Mouse (Mus musculus): Measurements from ENCODE around the gene Gm29609. TPM values are rescaled to one million over a fixed set of nuclear protein-coding genes. Genes with fewer than 3 reads are reported as not detected.
A peak's percentile ranks its signal among the peaks of the same experiment; 100 is the strongest.

The Gm29609 gene
- polyA plus RNA-seq, 1 experiment from 2014 or later: 0.89 TPM

DNA sequence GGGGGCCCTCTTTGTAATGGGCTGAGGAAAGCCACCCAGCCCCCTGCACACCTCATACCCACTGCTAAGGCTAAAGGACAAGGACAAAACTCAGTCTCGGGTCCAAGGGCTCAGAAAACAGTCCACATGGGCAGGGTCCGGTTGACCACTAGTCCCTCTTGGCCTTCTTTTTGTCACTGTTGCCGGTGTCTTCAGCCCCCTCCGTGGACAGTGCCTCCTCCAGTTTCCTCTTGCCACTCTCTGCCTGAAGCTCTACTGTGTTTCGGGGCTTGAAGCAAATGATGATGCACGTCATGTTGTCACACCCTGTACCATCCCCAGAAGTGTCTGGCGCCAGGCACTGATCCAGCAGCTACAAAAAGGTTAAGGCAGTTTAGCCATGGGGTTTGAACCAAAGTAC lies 23.2 kb upstream of the Gm29609 start:
- Histone ChIP-seq H3K27me3 (ENCODE audit: insufficient read depth, poor library complexity, severe bottlenecking) (no peaks in the 10 kb centered on the region), H3K27ac (peak overlapping the region; percentile 97), H3K4me3 (peak overlapping the region; percentile 83), H3K4me1 (replicated peaks) (peaks cover 24% of the 10 kb centered on the region), H3K9me3 (peaks cover 5% of the 10 kb centered on the region), H3K36me3 (peaks cover 84% of the 10 kb centered on the region)
- no peak for DNase-seq (ENCODE audit: low spot score)
- whole genome bisulfite sequencing: 88% methylated on average over 7 of the region's 7 CpGs

DNA sequence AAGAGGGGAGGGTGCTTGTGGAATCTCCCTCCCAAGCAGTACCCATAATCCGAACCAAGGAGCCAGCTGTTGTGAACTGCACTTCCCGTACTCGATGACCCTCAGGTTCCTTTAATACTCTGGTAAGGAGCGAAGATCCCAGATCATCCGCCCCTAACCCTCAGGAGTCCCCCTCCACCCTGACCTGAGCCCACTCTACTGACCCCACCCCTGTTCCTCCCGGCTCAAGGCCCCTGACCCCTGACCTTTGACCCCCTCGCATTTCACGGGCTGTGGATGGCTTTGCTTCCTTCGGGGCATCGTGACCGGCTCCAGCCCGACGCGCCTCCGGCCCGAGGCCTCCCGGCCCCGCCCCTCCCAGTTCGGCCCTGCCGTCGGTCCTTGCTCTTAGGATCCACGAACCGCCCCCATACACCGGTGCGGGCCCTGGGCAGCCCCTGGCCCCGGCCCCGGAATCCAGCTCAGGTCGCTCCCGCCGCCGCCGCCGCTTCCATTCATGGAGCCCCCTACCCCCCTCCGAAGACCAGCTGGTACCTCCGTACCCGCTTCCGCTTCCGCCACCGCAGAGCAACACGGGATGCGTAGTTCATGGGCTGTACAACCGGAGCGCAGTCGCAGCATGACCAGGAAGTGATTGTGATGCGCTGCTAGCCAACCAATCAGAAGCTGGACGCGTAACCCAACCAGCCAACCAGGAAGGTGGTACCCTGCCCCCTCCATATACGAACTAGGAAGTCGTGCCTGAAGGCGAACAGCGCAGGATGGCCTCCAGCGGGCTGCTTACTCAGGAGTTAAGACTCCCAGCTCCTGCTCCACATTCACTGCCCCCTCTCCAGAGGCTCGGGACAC lies 22.3 kb upstream of the Gm29609 start, which contains the start of gene Zfp513:
Gene Zfp513 (minus strand): TSS at position 562 of the 849 bp plus-strand sequence.
- peaks cover 24% of the 10 kb centered on the region for H3K4me1 ChIP-seq (replicated peaks)
- H3K27me3 ChIP-seq (ENCODE audit: insufficient read depth, poor library complexity, severe bottlenecking): no peaks in the 10 kb centered on the region
- peak within 1 kb of the TSS; percentile 83 for H3K4me3 ChIP-seq
- under 1% methylated on average over 53 of the region's 53 CpGs for WGBS
- H3K9me3 ChIP-seq: peaks cover 5% of the 10 kb centered on the region
- H3K36me3 ChIP-seq: peaks cover 84% of the 10 kb centered on the region
- peak within 1 kb of the TSS; percentile 97 for H3K27ac ChIP-seq
- DNase-seq (ENCODE audit: low spot score): peak; percentile 97

DNA sequence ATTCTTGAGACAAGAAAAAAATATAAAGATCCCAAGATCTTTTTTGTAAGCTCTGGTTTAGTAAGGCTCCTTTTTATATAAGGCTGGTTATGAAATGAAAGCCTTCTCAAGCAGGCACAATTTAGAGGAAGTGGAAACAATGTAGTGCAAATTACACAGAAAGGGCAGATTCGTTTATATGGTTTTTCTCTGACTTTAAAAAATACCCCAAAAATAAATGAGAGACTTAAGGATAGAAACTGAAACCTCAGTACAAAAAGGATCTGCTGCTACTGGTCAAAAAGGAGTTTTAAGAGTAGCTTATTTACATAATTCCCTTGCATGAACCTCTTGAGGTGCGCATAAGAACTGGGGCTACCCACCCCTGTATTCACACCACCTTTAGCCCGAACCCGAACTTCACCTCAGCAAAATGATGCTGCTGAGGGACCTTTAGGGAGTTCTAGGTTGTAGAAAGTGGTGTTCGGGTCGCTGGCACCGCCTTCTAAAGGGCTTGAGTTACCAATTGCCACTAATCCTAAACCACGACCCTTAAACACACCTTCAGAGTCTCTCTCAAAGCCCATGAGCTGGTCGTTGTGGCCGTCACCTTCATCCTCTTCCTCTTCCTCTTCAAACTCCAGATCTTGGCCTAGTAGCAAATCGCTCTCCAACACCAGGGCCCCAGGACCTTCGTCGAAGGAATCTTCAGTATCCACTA lies 21.5 kb upstream of the Gm29609 start:
- WGBS: 22% methylated on average over 13 of the region's 13 CpGs
- DNase-seq (ENCODE audit: low spot score): no peak
- Histone ChIP-seq H3K4me3 (peak overlapping the region; percentile 83), H3K4me1 (replicated peaks) (peaks cover 24% of the 10 kb centered on the region), H3K9me3 (peaks cover 5% of the 10 kb centered on the region), H3K27ac (peak overlapping the region; percentile 97), H3K36me3 (peaks cover 85% of the 10 kb centered on the region), H3K27me3 (ENCODE audit: insufficient read depth, poor library complexity, severe bottlenecking) (no peaks in the 10 kb centered on the region)

DNA sequence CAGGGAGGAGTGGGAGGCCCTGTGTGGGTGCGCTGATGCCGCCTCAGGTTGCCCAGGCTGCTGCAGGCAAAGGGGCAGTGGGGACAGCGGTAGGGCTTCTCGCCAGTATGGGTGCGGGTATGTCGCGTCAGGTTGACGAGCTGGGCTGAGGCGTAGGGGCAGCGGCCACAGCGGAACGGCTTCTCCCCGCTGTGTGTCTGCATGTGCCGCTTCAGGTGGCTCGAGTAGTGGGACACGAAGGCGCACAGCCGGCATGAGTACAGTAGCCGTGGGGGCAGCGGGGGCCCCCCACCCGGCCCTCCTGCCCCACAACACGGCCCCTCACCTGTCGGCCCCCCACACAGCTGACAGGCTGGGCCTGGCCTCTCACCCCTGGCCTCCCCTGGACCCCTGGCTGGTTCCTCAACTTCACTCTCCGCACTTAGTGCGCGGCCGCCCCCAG lies 20.6 kb upstream of the Gm29609 start:
- Histone ChIP-seq H3K9me3 (peaks cover 5% of the 10 kb centered on the region), H3K4me3 (peak overlapping the region; percentile 83), H3K27ac (no peak overlapping the region), H3K36me3 (peaks cover 85% of the 10 kb centered on the region), H3K27me3 (ENCODE audit: insufficient read depth, poor library complexity, severe bottlenecking) (no peaks in the 10 kb centered on the region), H3K4me1 (replicated peaks) (peaks cover 24% of the 10 kb centered on the region)
- no peak for DNase-seq (ENCODE audit: low spot score)
- whole genome bisulfite sequencing: 92% methylated on average over 27 of the region's 27 CpGs

GRCm38 (mm10) chr5:31199893-31200292 lies 20.2 kb upstream of the Gm29609 start:
- Histone ChIP-seq H3K4me1 (replicated peaks) (peaks cover 24% of the 10 kb centered on the region), H3K36me3 (peaks cover 85% of the 10 kb centered on the region), H3K9me3 (peaks cover 5% of the 10 kb centered on the region), H3K4me3 (peak overlapping the region; percentile 83), H3K27me3 (ENCODE audit: insufficient read depth, poor library complexity, severe bottlenecking) (no peaks in the 10 kb centered on the region), H3K27ac (no peak overlapping the region)
- WGBS: 89% methylated on average over 9 of the region's 9 CpGs
- no peak for DNase-seq (ENCODE audit: low spot score)

- Histone ChIP-seq H3K27ac (no peak overlapping the region), H3K36me3 (peaks cover 85% of the 10 kb centered on the region), H3K4me3 (0 out of 2 replicates have a peak overlapping the region, but pooled peaks have one; percentile 83), H3K27me3 (ENCODE audit: insufficient read depth, poor library complexity, severe bottlenecking) (no peaks in the 10 kb centered on the region), H3K4me1 (replicated peaks) (peaks cover 25% of the 10 kb centered on the region), H3K9me3 (peaks cover 5% of the 10 kb centered on the region)
- no peak for DNase-seq (ENCODE audit: low spot score)
- WGBS: 94% methylated on average over 19 of the region's 19 CpGs
Measured at GRCm38 (mm10) chr5:31199321-31199892, 19.7 kb upstream of the Gm29609 start.

GRCm38 (mm10) chr5:31198616-31199320 lies 19.1 kb upstream of the Gm29609 start:
- 88% methylated on average over 5 of the region's 5 CpGs for WGBS
- peaks cover 31% of the 10 kb centered on the region for H3K4me1 ChIP-seq (replicated peaks)
- H3K9me3 ChIP-seq: peaks cover 5% of the 10 kb centered on the region
- peaks cover 81% of the 10 kb centered on the region for H3K36me3 ChIP-seq
- H3K27me3 ChIP-seq (ENCODE audit: insufficient read depth, poor library complexity, severe bottlenecking): no peaks in the 10 kb centered on the region
- no peak overlapping the region for H3K27ac ChIP-seq
- no peak overlapping the region for H3K4me3 ChIP-seq
- no peak for DNase-seq (ENCODE audit: low spot score)

DNA sequence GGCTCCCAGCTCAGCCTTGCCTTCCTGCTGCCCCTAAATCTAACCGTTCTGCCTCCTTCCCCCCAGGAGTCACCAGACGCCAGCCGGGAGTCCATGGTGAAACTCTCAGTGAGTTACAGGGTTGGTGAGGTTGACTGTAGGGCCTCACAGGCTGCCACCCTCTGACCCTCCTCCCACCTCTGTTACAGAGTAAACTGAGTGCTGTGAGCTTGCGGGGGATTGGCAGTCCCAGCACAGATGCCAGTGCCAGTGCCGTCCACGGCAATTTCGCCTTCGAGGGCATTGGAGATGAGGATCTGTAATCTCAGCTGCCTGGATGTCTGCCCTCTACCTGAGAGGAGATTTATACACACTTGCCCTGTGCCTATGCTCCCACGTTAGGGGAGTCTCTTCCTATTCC lies 18.5 kb upstream of the Gm29609 start:
- H3K4me3 ChIP-seq: no peak overlapping the region
- H3K27me3 ChIP-seq (ENCODE audit: insufficient read depth, poor library complexity, severe bottlenecking): no peaks in the 10 kb centered on the region
- peaks cover 32% of the 10 kb centered on the region for H3K4me1 ChIP-seq (replicated peaks)
- H3K9me3 ChIP-seq: peaks cover 5% of the 10 kb centered on the region
- WGBS: 87% methylated on average over 9 of the region's 9 CpGs
- peaks cover 75% of the 10 kb centered on the region for H3K36me3 ChIP-seq
- no peak for DNase-seq (ENCODE audit: low spot score)
- no peak overlapping the region for H3K27ac ChIP-seq

DNA sequence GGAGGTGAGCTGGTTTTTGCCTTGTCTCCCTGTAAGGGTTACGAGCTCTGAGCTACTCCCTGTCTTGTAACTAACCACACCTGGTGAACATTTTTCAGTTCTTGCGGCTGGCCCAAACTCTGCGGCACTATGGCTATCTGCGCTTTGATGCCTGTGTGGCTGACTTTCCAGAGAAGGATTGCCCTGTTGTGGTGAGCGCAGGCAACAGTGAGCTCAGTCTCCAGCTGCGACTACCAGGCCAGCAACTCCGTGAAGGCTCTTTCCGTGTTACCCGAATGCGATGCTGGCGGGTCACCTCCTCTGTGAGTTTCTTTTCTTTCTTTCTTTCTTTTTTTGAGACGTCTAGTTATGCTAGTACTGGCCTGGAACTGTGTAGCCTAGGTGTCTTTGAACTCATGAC lies 17.4 kb upstream of the Gm29609 start:
- peaks cover 31% of the 10 kb centered on the region for H3K4me1 ChIP-seq (replicated peaks)
- DNase-seq (ENCODE audit: low spot score): no peak
- H3K27ac ChIP-seq: no peak overlapping the region
- H3K27me3 ChIP-seq (ENCODE audit: insufficient read depth, poor library complexity, severe bottlenecking): no peaks in the 10 kb centered on the region
- H3K36me3 ChIP-seq: peaks cover 66% of the 10 kb centered on the region
- H3K9me3 ChIP-seq: peaks cover 5% of the 10 kb centered on the region
- WGBS: 94% methylated on average over 12 of the region's 12 CpGs
- H3K4me3 ChIP-seq: no peak overlapping the region

DNA sequence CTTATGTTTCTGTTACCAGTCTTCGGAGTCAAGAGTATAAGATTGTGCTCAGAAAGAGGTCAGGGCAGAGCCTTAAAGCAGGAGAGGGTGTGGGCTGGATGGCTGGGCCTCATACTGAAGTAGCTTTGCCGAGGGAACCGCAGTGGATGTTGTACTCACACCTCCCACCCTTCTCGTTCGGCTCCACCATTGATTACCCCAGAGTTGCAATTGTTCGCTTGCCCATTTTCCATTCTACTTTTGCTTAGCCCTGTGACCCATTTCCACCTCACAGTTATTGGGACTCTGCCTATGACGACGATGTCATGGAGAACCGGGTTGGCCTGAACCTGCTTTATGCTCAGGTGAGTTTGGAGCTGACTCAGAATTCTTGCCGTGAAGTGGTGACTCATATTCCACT lies 16.5 kb upstream of the Gm29609 start:
- no peak for DNase-seq (ENCODE audit: low spot score)
- 94% methylated on average over 10 of the region's 10 CpGs for WGBS
- Histone ChIP-seq H3K4me1 (replicated peaks) (peaks cover 36% of the 10 kb centered on the region), H3K9me3 (peaks cover 5% of the 10 kb centered on the region), H3K27me3 (ENCODE audit: insufficient read depth, poor library complexity, severe bottlenecking) (no peaks in the 10 kb centered on the region), H3K36me3 (peaks cover 70% of the 10 kb centered on the region), H3K27ac (no peak overlapping the region), H3K4me3 (no peak overlapping the region)

GRCm38 (mm10) chr5:31195671-31196070 lies 16.0 kb upstream of the Gm29609 start:
- peaks cover 5% of the 10 kb centered on the region for H3K9me3 ChIP-seq
- H3K4me1 ChIP-seq (replicated peaks): peaks cover 30% of the 10 kb centered on the region
- WGBS: 92% methylated on average over 4 of the region's 4 CpGs
- no peaks in the 10 kb centered on the region for H3K27me3 ChIP-seq (ENCODE audit: insufficient read depth, poor library complexity, severe bottlenecking)
- H3K27ac ChIP-seq: no peak overlapping the region
- peaks cover 75% of the 10 kb centered on the region for H3K36me3 ChIP-seq
- DNase-seq (ENCODE audit: low spot score): no peak
- no peak overlapping the region for H3K4me3 ChIP-seq
